Mouse (Mus musculus) CH12.LX (cell line): Measurements from ENCODE around the gene Tle3. TPM values are rescaled to one million over a fixed set of nuclear protein-coding genes. Genes with fewer than 3 reads are reported as not detected.

Source experiments
- DNase-seq: peaks from one replicate; pipeline ENCODE4 v3.0.0-alpha.2; 2013; ENCODE audit errors: extremely low read depth
- H3K27ac ChIP-seq: 2 replicates; pipeline ENCODE4 v1.5.1; 2012; ENCODE audit warnings: low read depth, mild to moderate bottlenecking, control low read depth, moderate library complexity; ENCODE audit not compliant: insufficient read depth
- H3K27me3 ChIP-seq: replicated peaks from 2 replicates; pipeline ENCODE3; 2012; ENCODE audit warnings: inconsistent platforms
- H3K36me3 ChIP-seq, 2 experiments: replicated peaks in 1 of 2; 2 replicates each; pipeline versions ENCODE3 to v1.6.1; 2012; ENCODE audit warnings: inconsistent platforms in 1 of 2, low read length in 1 of 2, mild to moderate bottlenecking in 1 of 2, mixed read lengths in 1 of 2, moderate library complexity in 1 of 2; ENCODE audit not compliant: control insufficient read depth in 1 of 2, insufficient read depth in 1 of 2
- H3K4me1 ChIP-seq, 2 experiments: 2 replicates each; pipeline ENCODE4 v1.6.1; 2012; ENCODE audit warnings: inconsistent platforms in 1 of 2, moderate library complexity in 1 of 2; ENCODE audit not compliant: insufficient read depth in 2 of 2, control insufficient read depth in 1 of 2
- H3K4me2 ChIP-seq: 2 replicates; pipeline ENCODE4 v1.6.1; 2012; ENCODE audit warnings: low read depth, mild to moderate bottlenecking, control low read depth; ENCODE audit not compliant: poor library complexity, insufficient read depth, severe bottlenecking
- H3K4me3 ChIP-seq, 3 experiments: fragments of 150-350 bp in 1 of 3; sonication (generic) in 1 of 3; replicated peaks in 1 of 3; 2 replicates each; pipeline versions ENCODE3 to v1.5.1; 2011 to 2012; ENCODE audit warnings: low read depth in 2 of 3, low read length in 2 of 3, mild to moderate bottlenecking in 2 of 3, moderate library complexity in 2 of 3, control low read depth in 1 of 3, improper control_type of control experiment in 1 of 3, inconsistent platforms in 1 of 3, mixed read lengths in 1 of 3; ENCODE audit not compliant: poor library complexity in 1 of 3
- H3K79me2 ChIP-seq: replicated peaks from 2 replicates; pipeline ENCODE4 v1.6.1; 2012; ENCODE audit warnings: mild to moderate bottlenecking, moderate library complexity; ENCODE audit not compliant: control insufficient read depth, poor library complexity, insufficient read depth, severe bottlenecking; ENCODE audit errors: extremely low read depth
- H3K9ac ChIP-seq: 2 replicates; pipeline ENCODE4 v1.6.1; 2012; ENCODE audit warnings: low read depth, mild to moderate bottlenecking, control low read depth, moderate library complexity; ENCODE audit not compliant: insufficient read depth
- H3K9me3 ChIP-seq: replicated peaks from 2 replicates; pipeline ENCODE3; 2012; ENCODE audit warnings: low read length, inconsistent platforms, mixed read lengths
- CHD1 ChIP-seq: IDR thresholded peaks from 2 replicates; pipeline ENCODE4 v1.6.1; 2012; ENCODE audit warnings: low read depth, low read length, improper control_type of control experiment, inconsistent platforms
- ELF1 ChIP-seq: IDR thresholded peaks from 2 replicates; pipeline ENCODE4 v1.6.1; 2014; ENCODE audit warnings: low read depth, mild to moderate bottlenecking, inconsistent platforms, low read length, improper control_type of control experiment
- EP300 ChIP-seq: IDR thresholded peaks from 2 replicates; pipeline ENCODE4 v1.6.1; 2011; ENCODE audit warnings: low read length, improper control_type of control experiment
- GABPA ChIP-seq: IDR thresholded peaks from 2 replicates; pipeline ENCODE4 v1.6.1; 2012; ENCODE audit warnings: low read depth, low read length, improper control_type of control experiment, inconsistent platforms; ENCODE audit not compliant: insufficient replicate concordance
- HCFC1 ChIP-seq: IDR thresholded peaks from 2 replicates; pipeline ENCODE4 v1.6.1; 2012; ENCODE audit warnings: low read depth, mild to moderate bottlenecking, inconsistent platforms, low read length, improper control_type of control experiment
- JUN ChIP-seq: IDR thresholded peaks from 2 replicates; pipeline ENCODE4 v1.6.1; 2011; ENCODE audit warnings: low read depth, mild to moderate bottlenecking, low read length, improper control_type of control experiment, moderate library complexity; ENCODE audit not compliant: insufficient read depth
- KAT2A ChIP-seq: IDR thresholded peaks from 2 replicates; pipeline ENCODE4 v1.6.1; 2012; ENCODE audit warnings: low read length, improper control_type of control experiment, inconsistent platforms; ENCODE audit not compliant: insufficient replicate concordance
- MAFK ChIP-seq: IDR thresholded peaks from 2 replicates; pipeline ENCODE4 v1.6.1; 2011; ENCODE audit warnings: low read length, improper control_type of control experiment; ENCODE audit not compliant: insufficient replicate concordance
- MAZ ChIP-seq: IDR thresholded peaks from 2 replicates; pipeline ENCODE4 v1.6.1; 2012; ENCODE audit warnings: low read depth, mild to moderate bottlenecking, inconsistent platforms, low read length, improper control_type of control experiment, moderate library complexity
- MYC ChIP-seq: IDR thresholded peaks from 2 replicates; pipeline ENCODE4 v1.6.1; 2011; ENCODE audit warnings: low read depth, mild to moderate bottlenecking, improper control_type of control experiment, low read length
- NELFE ChIP-seq: IDR thresholded peaks from 2 replicates; pipeline ENCODE4 v1.6.1; 2011; ENCODE audit warnings: low read depth, low read length, improper control_type of control experiment
- POLR2AphosphoS2 ChIP-seq: IDR thresholded peaks from 2 replicates; pipeline ENCODE4 v1.6.1; 2011; ENCODE audit warnings: low read depth, low read length, improper control_type of control experiment
- RAD21 ChIP-seq: IDR thresholded peaks from 2 replicates; pipeline ENCODE4 v1.6.1; 2011; ENCODE audit warnings: low read depth, mild to moderate bottlenecking, low read length, improper control_type of control experiment, moderate library complexity
- RCOR1 ChIP-seq: conservative IDR thresholded peaks from 2 replicates; pipeline ENCODE4 v1.6.1; 2012; ENCODE audit warnings: low read depth, mild to moderate bottlenecking, inconsistent platforms, low read length, improper control_type of control experiment
- SIN3A ChIP-seq: IDR thresholded peaks from 2 replicates; pipeline ENCODE4 v1.6.1; 2012; ENCODE audit warnings: low read length, improper control_type of control experiment, inconsistent platforms
- SMC3 ChIP-seq: IDR thresholded peaks from 2 replicates; pipeline ENCODE4 v1.6.1; 2011; ENCODE audit warnings: low read depth, low read length, improper control_type of control experiment
- TCF12 ChIP-seq: IDR thresholded peaks from 2 replicates; pipeline ENCODE4 v1.6.1; 2014; ENCODE audit warnings: low read depth, mild to moderate bottlenecking, inconsistent platforms, low read length, improper control_type of control experiment
- UBTF ChIP-seq: IDR thresholded peaks from 2 replicates; pipeline ENCODE4 v1.6.1; 2012; ENCODE audit warnings: low read depth, mild to moderate bottlenecking, inconsistent platforms, low read length, improper control_type of control experiment, moderate library complexity
- ZKSCAN1 ChIP-seq: IDR thresholded peaks from 2 replicates; pipeline ENCODE4 v1.6.1; 2012; ENCODE audit warnings: low read depth, inconsistent platforms, low read length, improper control_type of control experiment, borderline replicate concordance
- ZNF384 ChIP-seq: IDR thresholded peaks from 2 replicates; pipeline ENCODE4 v1.6.1; 2012; ENCODE audit warnings: low read depth, low read length, improper control_type of control experiment, inconsistent platforms
- dilution Hi-C: fragments of 300-500 bp; cut with MboI; formaldehyde crosslinking; loops from 2 replicates; pipeline ENCODE4 v1.14.3; 2020; ENCODE audit warnings: low sequenced_read_pairs; ENCODE audit not compliant: extremely low pct_unique_long_range_greater_than_20kb, extremely low pct_ligation_motif_present
- in situ Hi-C: fragments of 300-500 bp; cut with MboI; formaldehyde crosslinking; loops from 3 replicates; pipeline ENCODE4 v1.14.3; 2019; ENCODE audit warnings: low sequenced_read_pairs, low pct_ligation_motif_present, low pct_unique_long_range_greater_than_20kb, mixed read lengths
- polyA plus RNA-seq: library from polyadenylated mRNA; unstranded; fragments of >175 nt; gene quantifications from 2 replicates; pipeline ENCODE4 v1.2.1, GENCODE M21; 2012; ENCODE audit warnings: low read depth; ENCODE audit not compliant: insufficient read length
- total RNA-seq, 2 experiments: library from RNA; depleted of rRNA; stranded (reverse); fragments of 300-350 nt in 1 of 2; fragments of >200 nt in 1 of 2; gene quantifications; 2 replicates each; pipeline ENCODE4 v1.2.3; 2012 to 2014

Gene Tle3
- total and polyA plus RNA-seq, 3 experiments = 8.1 to 29.1 (median 22.8) TPM

- no peaks in the 10 kb centered on the region for H3K27me3 ChIP-seq
- no peaks in the 10 kb centered on the region for H3K79me2 ChIP-seq
- in situ Hi-C loops (no loop called here), dilution Hi-C loops (no loop called here)
- H3K4me1 ChIP-seq = peaks cover 5 to 66% of the 10 kb centered on the region in 2 experiments; a peak in 2 of 4 replicates
- H3K4me3 ChIP-seq = no peak overlapping the region
- no peak for DNase-seq
- no peak for TF ChIP-seq MYC
- TF ChIP-seq HCFC1 = no peak
- no peak for TF ChIP-seq CHD1
- TF ChIP-seq JUN = no peak
- no peak for TF ChIP-seq MAFK
- TF ChIP-seq POLR2AphosphoS2 = no peak
- TF ChIP-seq EP300 = no peak
- TF ChIP-seq KAT2A = no peak
- TF ChIP-seq ZNF384 = no peak
- no peak for TF ChIP-seq SIN3A
- no peaks in the 10 kb centered on the region for H3K9me3 ChIP-seq
- peaks cover 5 to 85% of the 10 kb centered on the region in 2 experiments for H3K36me3 ChIP-seq
- H3K9ac ChIP-seq = no peak overlapping the region
- no peak overlapping the region for H3K27ac ChIP-seq
- H3K4me2 ChIP-seq = no peak overlapping the region
These were observed 9.3 kb downstream of the Tle3 start for GRCm38 (mm10) chr9:61381445-61381844.

- Histone ChIP-seq H3K27me3 (no peaks in the 10 kb centered on the region), H3K4me3 (no peak overlapping the region), H3K4me2 (no peak overlapping the region), H3K4me1 (peaks cover 5 to 66% of the 10 kb centered on the region in 2 experiments; a peak in 2 of 4 replicates), H3K9me3 (no peaks in the 10 kb centered on the region), H3K9ac (no peak overlapping the region), H3K36me3 (peaks cover 8 to 85% of the 10 kb centered on the region in 2 experiments), H3K79me2 (no peaks in the 10 kb centered on the region), H3K27ac (no peak overlapping the region)
- dilution Hi-C loops = no loop called here
- no peak for DNase-seq
- in situ Hi-C loops = no loop called here
- TF ChIP-seq SMC3 (no peak), ELF1 (no peak), ZKSCAN1 (no peak), CHD1 (no peak), RAD21 (no peak), RCOR1 (no peak), MAZ (no peak), TCF12 (no peak), NELFE (no peak), UBTF (no peak), GABPA (no peak)
These were observed 10.5 kb downstream of the Tle3 start for GRCm38 (mm10) chr9:61382595-61383186.
